17 mouse cellular contexts compared by ENCODE assay signal in the genomic region with DNA sequence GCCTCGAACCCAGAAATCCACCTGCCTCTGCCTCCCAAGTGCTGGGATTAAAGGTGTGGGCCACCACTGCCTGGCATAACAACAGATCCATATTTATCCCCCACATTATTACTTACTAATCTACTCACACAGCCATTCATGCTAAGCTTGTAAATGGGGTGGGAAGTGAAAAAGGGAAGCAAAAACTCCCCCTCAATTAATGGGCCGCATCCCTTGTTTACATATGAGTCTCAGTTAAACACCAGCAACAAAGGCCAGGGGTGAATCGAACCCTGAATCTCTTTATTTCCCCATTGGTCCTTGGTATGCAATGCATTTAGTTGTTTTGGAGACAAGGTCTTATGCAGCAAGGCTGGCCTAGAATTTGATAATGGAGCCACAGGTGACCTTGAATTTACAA. TPM values are rescaled to one million over a fixed set of nuclear protein-coding genes. Genes with fewer than 3 reads are reported as not detected.
"Had no signal": no experiment of that assay in that cellular context is flagged by ENCODE, and none has a peak within 500 bp of the region (broad histone marks: within the 10 kb centered on the region; RNA-seq: fewer than 3 reads in every experiment).

No protein-coding gene starts in this region.

- DNase-seq: gastrocnemius, postnatal 14 days; gastrocnemius, postnatal 36 days; heart, adult 18-20 months; heart, postnatal 10 days; heart, postnatal 4 days; kidney, adult 11 months; kidney, adult 2 months; kidney, adult 9 months; kidney, postnatal 14 days; kidney, postnatal 36 days; left cerebral cortex, postnatal 4 days had no signal

- ATAC-seq: hindbrain, postnatal 0 days; intestine, embryonic 16.5 days had no signal

RNA-seq across cellular contexts. Expression of a gene that starts 40.6 kb away (rescaled TPM):
- total RNA-seq: gastrocnemius, adult 8-10 months; heart, adult 18-20 months; heart, adult 8-10 months; heart, postnatal 10 days; heart, postnatal 25 days; heart, postnatal 4 days; liver, adult 2 months had no signal
